Mouse (Mus musculus) limb, embryonic 12.5 days (tissue): ENCODE data around the gene Sytl4. TPM values are rescaled to one million over a fixed set of nuclear protein-coding genes. Genes with fewer than 3 reads are reported as not detected.
A peak's percentile ranks its signal among the peaks of the same experiment; 100 is the strongest.

Experiments used
- ATAC-seq: fragments of 200-750 bp; cut with Nextera tagmentation; 2 replicates; pipeline ENCODE4 v1.8.0; 2017; ENCODE audit warnings: low read depth, moderate TSS enrichment; ENCODE audit not compliant: insufficient number of reproducible peaks, insufficient read depth, low FRiP score, low TSS enrichment
- H3K27ac ChIP-seq: fragments of 300-500 bp; sonication (generic); 2 replicates; pipeline ENCODE4 v1.5.1; 2016; ENCODE audit warnings: mild to moderate bottlenecking, moderate library complexity
- H3K27me3 ChIP-seq: fragments of 300-500 bp; sonication (generic); 2 replicates; pipeline ENCODE4 v1.6.1; 2016; ENCODE audit warnings: mild to moderate bottlenecking, moderate library complexity
- H3K36me3 ChIP-seq: fragments of 300-500 bp; sonication (generic); 2 replicates; pipeline ENCODE4 v1.6.1; 2016; ENCODE audit warnings: mild to moderate bottlenecking, moderate library complexity
- H3K4me1 ChIP-seq: fragments of 300-500 bp; sonication (generic); replicated peaks from 2 replicates; pipeline ENCODE4 v1.6.1; 2016
- H3K4me2 ChIP-seq: fragments of 300-500 bp; sonication (generic); 2 replicates; pipeline ENCODE4 v1.6.1; 2016; ENCODE audit warnings: mild to moderate bottlenecking, moderate library complexity
- H3K4me3 ChIP-seq: fragments of 300-500 bp; sonication (generic); replicated peaks from 2 replicates; pipeline ENCODE4 v1.5.1; 2016; ENCODE audit warnings: mild to moderate bottlenecking
- H3K9ac ChIP-seq: fragments of 300-500 bp; sonication (generic); replicated peaks from 2 replicates; pipeline ENCODE4 v1.6.1; 2016; ENCODE audit warnings: mild to moderate bottlenecking, moderate library complexity
- H3K9me3 ChIP-seq: fragments of 300-500 bp; sonication (generic); 2 replicates; pipeline ENCODE4 v1.6.1; 2016; ENCODE audit warnings: mild to moderate bottlenecking, moderate library complexity
- WGBS: fragments of 180-500 bp; shearing (Covaris S2); methylation state at CpG from one replicate; pipeline ENCODE4 v1.1.7; 2016; 5-methylcytosine and 5-hydroxymethylcytosine counted together
- polyA plus RNA-seq: library from polyadenylated mRNA; unstranded; fragments of >200 nt; fragmentation: Nextera tagmentation; extraction: Ambion mirVana; gene quantifications from 2 replicates; pipeline ENCODE4 v1.2.1, GENCODE M21; 2016

Gene Sytl4
- 2.4 TPM in 2 replicates for polyA plus RNA-seq

GRCm38 (mm10) chrX:133981231-133982002, at the start of gene Sytl4:
Gene Sytl4 (minus strand): TSS chrX:133981812.
- peaks cover 31% of the 10 kb centered on the region for H3K27me3 ChIP-seq
- peak within 1 kb of the TSS; percentile 46 for H3K4me3 ChIP-seq
- H3K27ac ChIP-seq = no peak within 1 kb of the TSS
- peak within 1 kb of the TSS; percentile 40; the same call in 1 of the 2 replicates for H3K9ac ChIP-seq
- H3K4me1 ChIP-seq = no peaks in the 10 kb centered on the region
- H3K9me3 ChIP-seq = no peaks in the 10 kb centered on the region
- H3K4me2 ChIP-seq = peak within 1 kb of the TSS; percentile 68
- H3K36me3 ChIP-seq = no peaks in the 10 kb centered on the region
- 23% methylated on average over 29 of the region's 29 CpGs for WGBS
- ATAC-seq = 0 out of 2 replicates have a peak, but pooled peaks have one; percentile 42

GRCm38 (mm10) chrX:134020664-134021063, 39.1 kb upstream of the Sytl4 start:
- H3K4me2 ChIP-seq = no peak overlapping the region
- no peak for ATAC-seq
- no peaks in the 10 kb centered on the region for H3K9me3 ChIP-seq
- no peak overlapping the region for H3K4me3 ChIP-seq
- no peak overlapping the region for H3K27ac ChIP-seq
- no peaks in the 10 kb centered on the region for H3K36me3 ChIP-seq
- no peak overlapping the region for H3K9ac ChIP-seq
- 0 out of 2 replicates have a peak, but pooled peaks cover 2% of the 10 kb centered on the region for H3K27me3 ChIP-seq
- WGBS = 59% methylated on average over 5 of the region's 5 CpGs
- H3K4me1 ChIP-seq = no peaks in the 10 kb centered on the region

GRCm38 (mm10) chrX:134019005-134019404, 37.4 kb upstream of the Sytl4 start:
- no peak overlapping the region for H3K4me2 ChIP-seq
- WGBS = 17% methylated on average over 9 of the region's 9 CpGs
- no peak overlapping the region for H3K9ac ChIP-seq
- no peaks in the 10 kb centered on the region for H3K9me3 ChIP-seq
- no peak overlapping the region for H3K4me3 ChIP-seq
- H3K4me1 ChIP-seq = no peaks in the 10 kb centered on the region
- H3K36me3 ChIP-seq = no peaks in the 10 kb centered on the region
- 0 out of 2 replicates have a peak, but pooled peaks have one; percentile 71 for ATAC-seq
- 0 out of 2 replicates have a peak, but pooled peaks cover 2% of the 10 kb centered on the region for H3K27me3 ChIP-seq
- no peak overlapping the region for H3K27ac ChIP-seq

- Histone ChIP-seq H3K36me3 (no peaks in the 10 kb centered on the region), H3K4me3 (no peak overlapping the region), H3K27ac (no peak overlapping the region), H3K4me2 (no peak overlapping the region), H3K27me3 (peaks cover 11% of the 10 kb centered on the region), H3K9ac (no peak overlapping the region), H3K4me1 (no peaks in the 10 kb centered on the region), H3K9me3 (no peaks in the 10 kb centered on the region)
- ATAC-seq = no peak
- 66% methylated on average over 3 of the region's 3 CpGs for WGBS
These were observed 14.3 kb upstream of the Sytl4 start for GRCm38 (mm10) chrX:133995866-133996265.

- H3K9me3 ChIP-seq = no peaks in the 10 kb centered on the region
- H3K27ac ChIP-seq = no peak overlapping the region
- H3K4me2 ChIP-seq = no peak overlapping the region
- H3K27me3 ChIP-seq = peaks cover 12% of the 10 kb centered on the region
- H3K36me3 ChIP-seq = no peaks in the 10 kb centered on the region
- WGBS = 77% methylated on average over 2 of the region's 2 CpGs
- H3K9ac ChIP-seq = no peak overlapping the region
- H3K4me1 ChIP-seq = no peaks in the 10 kb centered on the region
- no peak for ATAC-seq
- no peak overlapping the region for H3K4me3 ChIP-seq
These were observed 17.0 kb downstream of the Sytl4 start for GRCm38 (mm10) chrX:133964615-133965014.

DNA sequence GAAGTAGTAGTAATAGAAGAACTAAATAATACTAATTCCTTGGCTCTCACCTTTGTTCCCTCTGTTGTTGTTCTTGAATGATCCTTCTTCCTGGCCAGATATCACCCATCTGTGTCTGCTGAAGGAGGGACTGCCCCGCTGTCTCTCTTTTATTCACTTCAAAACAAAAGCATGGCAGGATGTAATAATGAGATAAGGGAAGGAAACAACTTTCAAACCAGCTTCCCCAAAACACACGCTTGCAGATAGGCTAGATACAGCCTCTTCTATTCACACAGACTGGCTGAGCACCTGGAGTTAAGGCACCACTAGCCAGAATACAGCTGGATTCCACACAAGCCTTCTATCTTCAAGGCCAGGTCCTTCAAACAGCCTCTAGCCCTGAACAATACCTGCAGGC, 21.0 kb downstream of the Sytl4 start:
- H3K27me3 ChIP-seq = peaks cover 6% of the 10 kb centered on the region
- 67% methylated on average over 2 of the region's 2 CpGs for WGBS

GRCm38 (mm10) chrX:133954661-133955060, 27.0 kb downstream of the Sytl4 start:
- H3K27me3 ChIP-seq = peaks cover 16% of the 10 kb centered on the region
- ATAC-seq = no peak
- H3K36me3 ChIP-seq = no peaks in the 10 kb centered on the region
- no peaks in the 10 kb centered on the region for H3K9me3 ChIP-seq
- no peaks in the 10 kb centered on the region for H3K4me1 ChIP-seq
- 45% methylated on average over 7 of the region's 7 CpGs for WGBS
- no peak overlapping the region for H3K9ac ChIP-seq
- H3K27ac ChIP-seq = no peak overlapping the region
- no peak overlapping the region for H3K4me2 ChIP-seq
- no peak overlapping the region for H3K4me3 ChIP-seq

More for the DNA sequence above, 21.0 kb downstream of the Sytl4 start:
- no peak overlapping the region for H3K9ac ChIP-seq
- H3K4me2 ChIP-seq = no peak overlapping the region
- H3K36me3 ChIP-seq = no peaks in the 10 kb centered on the region
- no peak for ATAC-seq
- H3K27ac ChIP-seq = no peak overlapping the region
- no peaks in the 10 kb centered on the region for H3K9me3 ChIP-seq
- no peaks in the 10 kb centered on the region for H3K4me1 ChIP-seq
- no peak overlapping the region for H3K4me3 ChIP-seq

DNA sequence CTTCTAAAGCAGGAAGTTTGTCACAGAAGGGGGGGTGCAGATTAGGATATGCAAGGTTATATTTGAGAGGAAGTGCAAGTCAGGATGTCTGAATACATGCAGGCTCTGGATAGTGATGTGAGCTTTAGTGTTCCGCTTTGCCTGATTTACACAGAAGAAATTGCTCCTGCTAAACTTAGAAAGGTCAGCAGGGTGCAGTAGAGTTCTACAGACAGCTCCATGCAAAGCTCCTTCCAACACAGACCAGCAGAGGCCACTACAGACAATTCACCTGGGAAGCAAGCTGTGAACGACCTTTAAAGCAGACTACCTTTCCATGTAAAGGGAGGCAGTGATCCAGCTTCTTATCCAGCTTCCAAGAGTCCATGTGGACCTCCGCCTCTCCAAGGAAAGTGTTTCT, 34.2 kb downstream of the Sytl4 start:
- no peaks in the 10 kb centered on the region for H3K9me3 ChIP-seq
- no peaks in the 10 kb centered on the region for H3K4me1 ChIP-seq
- peaks cover 33% of the 10 kb centered on the region for H3K27me3 ChIP-seq
- 37% methylated on average over 3 of the region's 3 CpGs for WGBS
- no peak overlapping the region for H3K27ac ChIP-seq
- no peak overlapping the region for H3K4me3 ChIP-seq
- H3K36me3 ChIP-seq = no peaks in the 10 kb centered on the region
- H3K9ac ChIP-seq = no peak overlapping the region
- no peak overlapping the region for H3K4me2 ChIP-seq
- peak; percentile 52; the same call in 1 of the 2 replicates for ATAC-seq

DNA sequence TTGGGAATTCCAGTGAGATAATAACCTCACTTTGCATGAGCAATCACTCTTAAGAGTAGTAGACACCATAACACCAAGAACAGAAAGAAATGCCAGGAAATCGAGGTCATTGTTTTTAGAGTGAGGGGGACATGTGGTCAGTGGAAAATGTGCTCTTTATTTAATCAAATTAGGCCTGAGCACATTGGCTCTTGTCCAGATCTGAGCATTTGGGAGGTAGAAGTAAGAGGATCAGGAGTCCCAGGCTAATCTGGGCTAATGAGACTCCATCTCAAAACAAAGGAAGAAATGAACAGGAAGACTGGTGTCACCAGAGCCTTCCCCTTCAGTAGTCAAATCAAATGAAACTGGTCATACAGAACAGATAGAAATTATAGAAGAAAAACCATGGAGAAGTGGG, 42.1 kb downstream of the Sytl4 start:
- no peaks in the 10 kb centered on the region for H3K9me3 ChIP-seq
- no peak overlapping the region for H3K9ac ChIP-seq
- no peak for ATAC-seq
- WGBS = 73% methylated on average over 1 of the region's 1 CpGs
- peaks cover 16% of the 10 kb centered on the region; the same call in 1 of the 2 replicates for H3K27me3 ChIP-seq
- no peaks in the 10 kb centered on the region for H3K36me3 ChIP-seq
- H3K27ac ChIP-seq = no peak overlapping the region
- H3K4me2 ChIP-seq = no peak overlapping the region
- H3K4me1 ChIP-seq = no peaks in the 10 kb centered on the region
- H3K4me3 ChIP-seq = no peak overlapping the region

DNA sequence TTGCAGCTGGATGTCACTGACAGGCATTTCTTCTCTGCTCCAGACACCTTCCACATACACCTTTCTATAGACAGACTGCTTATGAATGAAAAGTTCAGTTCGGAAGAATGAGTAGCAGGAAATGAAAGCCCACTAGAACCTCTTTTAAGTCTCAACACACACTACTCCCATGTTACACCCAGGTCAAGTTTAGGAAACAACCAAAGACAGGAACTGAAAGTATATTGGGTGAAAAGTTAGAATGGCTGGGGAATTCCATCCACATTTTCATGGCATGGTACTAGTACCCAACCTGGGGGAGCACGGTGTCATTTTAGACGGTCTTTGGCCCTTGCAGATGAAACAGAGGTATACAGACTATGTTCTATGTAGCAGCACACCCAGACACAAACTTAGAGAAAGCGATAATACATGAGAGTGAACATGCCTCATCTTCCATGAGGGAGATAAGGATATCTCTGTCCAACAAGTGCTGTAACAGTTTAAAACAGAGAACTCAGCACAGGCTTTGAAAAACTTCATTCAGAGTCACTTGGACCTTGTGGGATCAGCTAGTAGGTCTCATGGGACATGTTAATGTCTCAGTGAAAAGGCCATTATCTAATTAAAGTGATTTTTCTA, 44.9 kb downstream of the Sytl4 start:
- H3K4me3 ChIP-seq = no peak overlapping the region
- no peak overlapping the region for H3K9ac ChIP-seq
- no peaks in the 10 kb centered on the region for H3K36me3 ChIP-seq
- no peak overlapping the region for H3K4me2 ChIP-seq
- 88% methylated on average over 4 of the region's 4 CpGs for WGBS
- H3K27me3 ChIP-seq = peaks cover 7% of the 10 kb centered on the region; the same call in 1 of the 2 replicates
- no peak overlapping the region for H3K27ac ChIP-seq
- H3K9me3 ChIP-seq = no peaks in the 10 kb centered on the region
- H3K4me1 ChIP-seq = no peaks in the 10 kb centered on the region
- ATAC-seq = no peak

DNA sequence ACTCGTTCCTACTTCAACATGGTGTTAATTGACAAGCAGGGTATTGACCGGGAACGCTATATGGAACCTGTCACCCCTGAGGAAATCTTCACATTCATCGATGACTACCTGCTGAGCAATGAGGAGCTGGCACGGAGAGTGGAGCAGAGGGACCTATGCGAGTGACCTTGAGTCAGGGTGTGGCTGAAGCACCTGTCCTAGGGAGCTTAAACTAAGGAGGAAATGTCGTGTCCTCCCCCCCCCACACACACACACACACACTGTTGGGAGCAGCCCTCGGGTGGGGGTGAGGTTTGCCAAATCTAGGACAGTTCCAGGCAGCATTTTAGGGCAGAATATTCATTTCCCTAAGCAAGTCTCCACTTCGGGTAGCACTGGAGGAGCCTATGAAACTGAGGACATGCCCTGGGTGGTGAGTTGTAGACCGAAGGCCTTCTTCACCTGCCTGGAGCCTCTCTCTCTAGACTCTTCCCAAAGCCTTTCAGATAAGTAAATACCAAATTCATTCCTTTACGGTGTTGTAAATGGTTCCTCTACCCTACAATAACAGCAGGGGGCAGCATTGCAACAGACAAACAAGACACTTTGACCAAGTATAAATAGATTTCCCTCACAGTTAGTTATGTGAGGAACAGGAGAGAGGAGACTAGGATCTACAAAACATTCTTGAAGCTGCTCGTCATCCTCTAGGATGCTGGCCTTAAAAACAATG, 50.2 kb downstream of the Sytl4 start:
- WGBS = 64% methylated on average over 12 of the region's 12 CpGs
- H3K9ac ChIP-seq = no peak overlapping the region
- no peak for ATAC-seq
- H3K27ac ChIP-seq = no peak overlapping the region
- H3K9me3 ChIP-seq = no peaks in the 10 kb centered on the region
- peaks cover 21% of the 10 kb centered on the region for H3K27me3 ChIP-seq
- H3K4me3 ChIP-seq = no peak overlapping the region
- no peaks in the 10 kb centered on the region for H3K4me1 ChIP-seq
- H3K36me3 ChIP-seq = no peaks in the 10 kb centered on the region
- H3K4me2 ChIP-seq = no peak overlapping the region
